In the genomic region with DNA sequence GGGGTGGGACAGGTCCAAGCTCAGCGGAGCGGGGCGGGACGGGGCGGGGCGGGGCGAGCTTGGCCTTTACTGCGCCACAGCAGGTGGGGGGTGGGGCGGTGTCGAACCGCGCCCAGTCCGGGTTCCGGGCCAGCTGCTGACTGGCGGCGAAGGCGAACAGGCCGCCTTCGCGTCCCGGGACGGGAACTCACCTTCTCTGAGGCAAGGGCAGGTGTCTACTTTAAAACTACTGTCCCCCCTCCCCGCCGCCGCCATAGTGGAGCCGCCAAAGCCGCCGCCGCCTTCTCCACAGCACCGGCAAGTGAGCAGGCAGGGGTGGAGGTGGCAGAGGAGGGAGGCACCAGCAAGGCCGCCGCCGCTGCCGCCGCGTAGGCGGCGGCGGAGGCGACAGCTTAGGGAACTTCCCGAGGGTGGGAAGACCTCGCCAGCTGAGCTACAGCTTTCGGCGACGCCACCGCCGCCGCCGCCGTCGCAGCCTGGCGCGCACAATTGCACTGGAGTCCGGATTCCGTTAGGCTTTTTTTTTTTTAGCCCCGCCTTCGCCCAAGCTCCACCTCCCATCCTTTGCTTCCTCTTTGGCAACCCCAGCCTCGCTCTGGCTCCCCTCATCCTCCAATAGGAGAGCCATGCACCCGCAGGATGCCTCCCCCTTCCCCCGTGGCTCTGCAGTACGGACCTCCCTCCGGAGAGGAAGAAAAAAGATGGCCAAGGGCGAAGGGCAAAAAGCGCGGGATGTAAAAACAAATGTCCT, we compare ENCODE assay signal across 8 mouse cellular contexts. TPM values are rescaled to one million over a fixed set of nuclear protein-coding genes. Genes with fewer than 3 reads are reported as not detected.
A peak's percentile ranks its signal among the peaks of the same experiment; 100 is the strongest.
DNase-seq lines count a peak whose midpoint lies in the region; ATAC-seq and TF ChIP-seq lines count a peak whose summit lies in the region.

Gene Zmat1, minus strand, starts transcription at position 490 of the 751 bp plus-strand sequence.

- DNase-seq in brain, embryonic 14.5 days (ENCODE audit: low read depth): peak; percentile 97
- DNase-seq in liver, adult 2 months (ENCODE audit: extremely low read depth, low read depth, low spot score): peak; percentile 90
- peak; percentile 91 for DNase-seq in splenic B cell, adult 2 months (ENCODE audit: low read depth, low spot score)

- peak within 1 kb of the TSS; percentile 63 for H3K4me2 ChIP-seq in heart, embryonic 11.5 days
- peak within 1 kb of the TSS; percentile 49 for H3K4me2 ChIP-seq in kidney, embryonic 16.5 days (replicated peaks; ENCODE audit: low read depth, low read length)
- H3K4me2 ChIP-seq in myocyte (ENCODE audit: low read depth): peak within 1 kb of the TSS; percentile 72

- peak; percentile 80 for TF ChIP-seq POLR2A in brain, embryonic 14.5 days (IDR thresholded peaks at IDR 0.05; ENCODE audit: borderline replicate concordance, extremely low read depth, insufficient read depth, insufficient read length, poor library complexity, severe bottlenecking)
- peak; percentile 76 for TF ChIP-seq POLR2A in liver, adult 2 months (IDR thresholded peaks at IDR 0.05; ENCODE audit: extremely low read depth, insufficient read depth, low read length)
- peak; percentile 63 for TF ChIP-seq POLR2A in myocyte (IDR thresholded peaks at IDR 0.05; ENCODE audit: insufficient read length, low read depth)

- no peaks in the 10 kb centered on the region for H3K9me3 ChIP-seq in erythroblast, embryonic 14.5 days (ENCODE audit: control insufficient read depth, low read length)
- H3K9me3 ChIP-seq in heart, embryonic 11.5 days (replicated peaks; ENCODE audit: control insufficient read depth, low read length): no peaks in the 10 kb centered on the region
- H3K9me3 ChIP-seq in kidney, embryonic 16.5 days (ENCODE audit: low read length): no peaks in the 10 kb centered on the region

- WGBS in heart, embryonic 11.5 days (ENCODE audit: insufficient replicate concordance): 19% methylated on average over 55 of the region's 65 CpGs
- WGBS in kidney, embryonic 16.5 days: 13% methylated on average over 47 of the region's 65 CpGs
- WGBS in liver, adult 2 months: under 1% methylated on average over 50 of the region's 65 CpGs

- H3K27ac ChIP-seq in heart, embryonic 11.5 days (ENCODE audit: low read depth, low read length): peak within 1 kb of the TSS; percentile 92
- peak within 1 kb of the TSS; percentile 94 for H3K27ac ChIP-seq in kidney, embryonic 16.5 days (ENCODE audit: low read length)
- H3K27ac ChIP-seq in liver, adult 2 months (replicated peaks; ENCODE audit: insufficient read depth, low read depth, low read length): peak within 1 kb of the TSS; percentile 100

- H3K9ac ChIP-seq in heart, embryonic 11.5 days (ENCODE audit: low read depth, low read length): peak within 1 kb of the TSS; percentile 88
- H3K9ac ChIP-seq in kidney, embryonic 16.5 days (replicated peaks; ENCODE audit: low read length): peak within 1 kb of the TSS; percentile 82
- peak within 1 kb of the TSS; percentile 100 for H3K9ac ChIP-seq in liver, adult 2 months (ENCODE audit: low read depth, low read length)

- peak; percentile 98 for ATAC-seq in heart, embryonic 11.5 days (replicated peaks; ENCODE audit: insufficient number of reproducible peaks, low FRiP score, low TSS enrichment)
- peak; percentile 99 for ATAC-seq in kidney, embryonic 16.5 days (ENCODE audit: low FRiP score, low TSS enrichment)

- H3ac ChIP-seq in C2C12 (ENCODE audit: control insufficient read depth, insufficient read length, low read depth) (peak within 1 kb of the TSS; percentile 60), myocyte (ENCODE audit: control insufficient read depth, insufficient read length) (no peak within 1 kb of the TSS)

- H3K36me3 ChIP-seq in C2C12 (ENCODE audit: control insufficient read depth, insufficient read depth) (no peaks in the 10 kb centered on the region), myocyte (ENCODE audit: control insufficient read depth, insufficient read depth) (no peaks in the 10 kb centered on the region)
- no peaks in the 10 kb centered on the region for H3K36me3 ChIP-seq in erythroblast, embryonic 14.5 days (ENCODE audit: control insufficient read depth)
- no peaks in the 10 kb centered on the region for H3K36me3 ChIP-seq in heart, embryonic 11.5 days (ENCODE audit: control insufficient read depth, insufficient read depth, low read length)
- H3K36me3 ChIP-seq in kidney, embryonic 16.5 days (ENCODE audit: insufficient read depth, low read length): no peaks in the 10 kb centered on the region
- H3K36me3 ChIP-seq in liver, adult 2 months (ENCODE audit: control insufficient read depth, insufficient read depth, low read length): no peaks in the 10 kb centered on the region
- H3K36me3 ChIP-seq in splenic B cell, adult 2 months (ENCODE audit: control insufficient read depth, insufficient read depth, low read length, poor library complexity, severe bottlenecking): no peaks in the 10 kb centered on the region

- H3K27me3 ChIP-seq in C2C12 (ENCODE audit: control insufficient read depth, insufficient read depth, insufficient read length) (no peaks in the 10 kb centered on the region), myocyte (ENCODE audit: control insufficient read depth, insufficient read depth, insufficient read length) (no peaks in the 10 kb centered on the region)
- H3K27me3 ChIP-seq in erythroblast, embryonic 14.5 days (ENCODE audit: control insufficient read depth): peaks cover 2% of the 10 kb centered on the region
- no peaks in the 10 kb centered on the region; the same call in 1 of the 2 replicates for H3K27me3 ChIP-seq in heart, embryonic 11.5 days (ENCODE audit: control insufficient read depth, insufficient read depth, low read length)
- H3K27me3 ChIP-seq in kidney, embryonic 16.5 days (ENCODE audit: insufficient read depth, low read length): peaks cover 15% of the 10 kb centered on the region; the same call in 1 of the 2 replicates
- no peaks in the 10 kb centered on the region for H3K27me3 ChIP-seq in liver, adult 2 months (ENCODE audit: control insufficient read depth, insufficient read depth, low read length)
- no peaks in the 10 kb centered on the region for H3K27me3 ChIP-seq in splenic B cell, adult 2 months (ENCODE audit: control insufficient read depth, insufficient read depth, low read length, poor library complexity, severe bottlenecking)

- no peak for TF ChIP-seq CTCF in C2C12 (IDR thresholded peaks at IDR 0.05; ENCODE audit: control insufficient read depth, insufficient read depth, insufficient read length)
- no peak for TF ChIP-seq CTCF in brain, embryonic 14.5 days (IDR thresholded peaks at IDR 0.05; ENCODE audit: borderline replicate concordance, extremely low read depth, insufficient read depth, insufficient read length)
- TF ChIP-seq CTCF in liver, adult 2 months (IDR thresholded peaks at IDR 0.05; ENCODE audit: low read depth, low read length): no peak

- H3K79me3 ChIP-seq in C2C12 (ENCODE audit: low read depth): no peaks in the 10 kb centered on the region

- H3K4me3 ChIP-seq in C2C12 (ENCODE audit: insufficient read depth, poor library complexity, severe bottlenecking) (peak within 1 kb of the TSS; percentile 45), myocyte (peak within 1 kb of the TSS; percentile 25)
- H3K4me3 ChIP-seq in erythroblast, embryonic 14.5 days (replicated peaks): peak within 1 kb of the TSS; percentile 80
- peak within 1 kb of the TSS; percentile 59 for H3K4me3 ChIP-seq in heart, embryonic 11.5 days (ENCODE audit: low read depth, low read length)
- peak within 1 kb of the TSS; percentile 63 for H3K4me3 ChIP-seq in kidney, embryonic 16.5 days (ENCODE audit: low read length)
- peak within 1 kb of the TSS; percentile 91 for H3K4me3 ChIP-seq in liver, adult 2 months (ENCODE audit: insufficient read depth, low read depth, low read length)

- peaks cover 6% of the 10 kb centered on the region for H3K4me1 ChIP-seq in erythroblast, embryonic 14.5 days (ENCODE audit: control insufficient read depth)
- H3K4me1 ChIP-seq in heart, embryonic 11.5 days (ENCODE audit: control insufficient read depth, insufficient read depth, low read length): no peaks in the 10 kb centered on the region
- no peaks in the 10 kb centered on the region for H3K4me1 ChIP-seq in kidney, embryonic 16.5 days (ENCODE audit: insufficient read depth, low read length)
- H3K4me1 ChIP-seq in liver, adult 2 months (ENCODE audit: control insufficient read depth, insufficient read depth, low read length): peaks cover 3% of the 10 kb centered on the region; the same call in 1 of the 2 replicates

- H3K79me2 ChIP-seq in C2C12 (ENCODE audit: control insufficient read depth, insufficient read depth) (no peaks in the 10 kb centered on the region), myocyte (ENCODE audit: control insufficient read depth, insufficient read depth) (peaks cover 3% of the 10 kb centered on the region)
- no peaks in the 10 kb centered on the region for H3K79me2 ChIP-seq in liver, adult 2 months (ENCODE audit: control insufficient read depth, insufficient read depth, low read length)

TF ChIP-seq in C2C12, 6 proteins besides CTCF, POLR2A, EP300 and RAD21:
- TF ChIP-seq CEBPB (IDR thresholded peaks at IDR 0.05; ENCODE audit: low read depth) (no peak), MYOD1 (IDR thresholded peaks at IDR 0.05; ENCODE audit: control insufficient read depth, insufficient read length, low read depth) (no peak), MYOG (IDR thresholded peaks at IDR 0.05; ENCODE audit: control insufficient read depth, extremely low read depth, insufficient read length) (no peak), FOSL1 (IDR thresholded peaks at IDR 0.05; ENCODE audit: insufficient read depth, low read length, poor library complexity, severe bottlenecking) (no peak), USF1 (IDR thresholded peaks at IDR 0.05; ENCODE audit: low read depth) (no peak), MAX (IDR thresholded peaks at IDR 0.05) (no peak)
TF ChIP-seq in C2C12: peak in this region for 0.

TF ChIP-seq in myocyte, 11 proteins besides CTCF, POLR2A, EP300 and RAD21 (continues in another document):
- TF ChIP-seq SRF (IDR thresholded peaks at IDR 0.05; ENCODE audit: control insufficient read depth, insufficient read length, low read depth) (no peak), TCF12 (IDR thresholded peaks at IDR 0.05; ENCODE audit: insufficient read depth, poor library complexity, severe bottlenecking) (no peak), MAX (IDR thresholded peaks at IDR 0.05; ENCODE audit: low read depth) (no peak), MYOD1 (IDR thresholded peaks at IDR 0.05; ENCODE audit: control insufficient read depth in 1 of 3, insufficient read length in 2 of 3, low read depth in 2 of 3) (peak in 2 of 3 experiments; percentile 4 to 64), MYOG (IDR thresholded peaks at IDR 0.05; ENCODE audit: control insufficient read depth in 1 of 3, insufficient read depth in 1 of 3, insufficient read length in 2 of 3, low read depth in 2 of 3) (peak in 2 of 3 experiments; percentile 52 to 67), E2F4 (IDR thresholded peaks at IDR 0.05; ENCODE audit: insufficient read depth) (no peak)

RNA-seq across cellular contexts. Expression of gene Zmat1, which starts in this region (rescaled TPM):
- polyA plus RNA-seq in C2C12 (2012; fragmentation: generic; extraction: Trizol) (0.44 TPM), myocyte (2012; fragmentation: generic; extraction: Trizol) (0.26 TPM)
- 1.3 and 4.5 TPM in 2 replicates for polyA plus RNA-seq in brain, embryonic 14.5 days (2012; rRNA removed)
- 0.02 TPM in 2 replicates for polyA plus RNA-seq in erythroblast, embryonic 14.5 days (2012)
- 9.7 and 10.7 TPM in 2 replicates for polyA plus RNA-seq in heart, embryonic 11.5 days (2014; fragmentation: Nextera tagmentation; extraction: Ambion mirVana)
- 5.8 and 5.9 TPM in 2 replicates for polyA plus RNA-seq in kidney, embryonic 16.5 days (2015; fragmentation: Nextera tagmentation; extraction: Ambion mirVana)
- 3.6 and 4.3 TPM in 2 replicates for total RNA-seq in liver, adult 2 months (2014; rRNA removed)
- polyA plus RNA-seq in liver, adult 2 months (2012; rRNA removed): 0.39 and 0.46 TPM in 2 replicates

Comparison
In these comparisons a context has a peak if more than half of its experiments do, and no peak if none do; other contexts are left out.
1. Peak in every context shown above with its lines: DNase-seq, ATAC-seq, H3K4me3 ChIP-seq and H3K27ac ChIP-seq.
2. H3K4me3 ChIP-seq: peak in every context shown above with its lines; median percentile 91 in liver, adult 2 months; 80 in erythroblast, embryonic 14.5 days; 63 in kidney, embryonic 16.5 days; 59 in heart, embryonic 11.5 days; 45 in C2C12; 25 in myocyte.